Mouse (Mus musculus) testis, postnatal 14 days (tissue): ENCODE results near the gene Lhx9.

Experiments
- DNase-seq: peaks from one replicate; pipeline ENCODE4 v3.0.0; 2021; ENCODE audit warnings: low spot score

The Lhx9 gene

DNA sequence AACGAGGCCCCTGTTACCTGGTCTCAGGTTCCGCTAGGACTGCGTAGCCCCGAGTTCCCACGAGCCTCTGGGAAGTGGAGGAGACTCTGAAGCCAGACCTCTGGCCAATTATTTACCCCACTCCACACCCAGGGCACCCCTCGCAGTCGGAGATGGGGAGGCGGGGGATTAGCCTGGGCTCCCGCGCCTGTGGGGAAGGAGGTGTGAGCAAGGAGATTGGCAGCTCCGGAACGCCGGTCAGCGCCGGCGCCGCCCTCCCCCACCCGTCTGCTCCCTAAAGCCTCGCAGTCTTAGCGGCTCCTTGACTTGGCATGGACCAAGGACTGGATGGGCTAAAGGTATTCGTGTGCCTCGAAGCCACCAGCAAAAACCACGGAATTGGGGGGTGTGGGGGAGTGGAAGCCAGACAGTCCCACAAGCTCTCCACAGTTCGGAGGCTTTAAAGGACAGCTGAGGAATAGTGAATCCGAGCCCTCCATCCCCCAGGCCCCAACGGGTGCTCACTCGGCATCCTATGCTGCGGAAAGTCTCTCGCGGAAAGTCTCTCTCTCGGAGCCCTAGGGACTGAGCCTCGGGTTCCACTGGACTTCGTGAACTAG, at the start of gene Lhx9:
Gene Lhx9, minus strand, starts transcription at position 67 of the 599 bp plus-strand sequence.
- no peak for DNase-seq

DNA sequence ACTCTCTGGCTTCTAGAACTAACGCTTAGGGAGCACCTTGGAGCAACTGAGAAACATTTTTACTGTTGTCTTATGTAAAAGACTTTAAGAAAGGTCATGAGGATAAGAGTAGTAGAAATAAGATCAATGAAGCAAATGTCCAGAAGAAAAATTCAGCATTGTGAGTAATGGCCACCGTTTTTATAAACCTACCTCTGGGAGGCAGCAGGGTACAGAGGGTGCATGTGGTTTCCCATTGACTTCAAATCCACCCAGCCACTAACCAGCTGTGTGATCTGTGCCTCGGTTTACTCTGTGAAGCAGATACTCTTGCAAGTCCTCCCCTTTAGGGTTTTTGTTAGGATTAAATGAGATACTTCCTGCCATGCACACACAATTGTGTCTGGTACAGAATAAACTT, 47.7 kb upstream of the Lhx9 start:
- DNase-seq: no peak

DNA sequence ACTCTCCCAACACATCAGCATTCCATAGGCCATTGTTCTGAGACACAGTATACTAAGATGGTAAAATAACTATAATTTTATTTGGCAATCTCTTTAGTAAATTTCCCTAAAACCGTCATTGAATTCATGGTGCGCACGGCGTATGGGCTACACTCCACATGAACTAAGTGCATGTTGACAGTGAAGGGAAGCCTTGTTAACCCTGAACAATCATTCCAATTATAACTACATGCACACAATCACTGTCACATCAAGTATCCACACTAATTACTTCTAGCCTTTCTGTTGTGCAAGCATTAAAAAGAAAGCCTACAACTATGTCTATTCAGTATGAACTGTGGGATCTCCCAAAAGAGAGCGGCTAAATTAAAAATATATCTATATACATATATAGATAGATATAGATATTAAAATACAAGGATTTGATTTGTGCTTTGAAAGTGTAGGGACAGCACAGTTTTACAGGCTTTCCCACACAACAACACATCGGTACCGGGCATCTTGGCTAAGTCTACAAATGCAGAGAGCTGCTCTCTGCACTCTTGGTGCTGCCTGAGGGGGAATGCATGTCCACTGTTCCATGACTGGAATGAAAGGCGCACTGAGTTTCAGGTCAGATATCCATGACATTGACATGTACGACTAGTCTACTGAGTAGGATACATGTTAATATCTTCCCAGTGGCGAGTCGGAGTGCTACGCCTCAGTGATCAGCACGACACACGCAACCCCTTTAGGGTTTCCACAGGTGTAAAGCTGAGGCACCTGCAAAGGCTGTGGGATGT, 29.3 kb upstream of the Lhx9 start:
- no peak for DNase-seq

DNA sequence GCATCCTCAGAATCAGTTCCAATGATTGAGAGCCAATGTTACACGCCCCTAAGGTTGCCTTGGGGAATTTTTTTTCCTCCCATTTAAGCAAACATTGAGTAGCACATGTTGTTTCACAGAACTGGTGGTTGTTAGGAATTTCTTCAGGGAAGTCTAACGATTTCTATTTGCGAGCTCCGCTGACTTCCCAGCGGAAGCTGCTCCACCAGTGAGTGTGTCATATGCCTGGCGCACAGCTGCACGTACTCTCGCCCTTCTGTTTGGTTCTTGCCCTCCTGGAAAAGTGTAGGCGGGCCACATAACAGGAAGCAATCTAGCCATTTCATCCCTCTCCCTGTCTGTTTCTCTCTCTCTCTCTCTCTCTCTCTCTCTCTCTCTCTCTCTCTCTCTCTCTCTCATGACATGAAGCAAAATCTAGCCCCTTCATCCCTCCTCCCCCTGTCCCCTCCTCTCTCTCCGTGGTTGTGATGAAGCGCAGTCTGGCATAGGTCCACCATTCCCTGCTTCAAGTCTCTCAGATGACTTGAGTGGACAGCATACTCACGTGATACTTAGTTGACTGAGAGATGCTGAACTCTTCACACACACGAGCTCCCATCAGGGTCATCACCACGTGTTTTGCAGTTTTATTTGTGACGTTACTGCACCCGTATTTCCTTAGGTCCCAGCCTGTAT, 28.1 kb upstream of the Lhx9 start:
- DNase-seq: no peak

DNA sequence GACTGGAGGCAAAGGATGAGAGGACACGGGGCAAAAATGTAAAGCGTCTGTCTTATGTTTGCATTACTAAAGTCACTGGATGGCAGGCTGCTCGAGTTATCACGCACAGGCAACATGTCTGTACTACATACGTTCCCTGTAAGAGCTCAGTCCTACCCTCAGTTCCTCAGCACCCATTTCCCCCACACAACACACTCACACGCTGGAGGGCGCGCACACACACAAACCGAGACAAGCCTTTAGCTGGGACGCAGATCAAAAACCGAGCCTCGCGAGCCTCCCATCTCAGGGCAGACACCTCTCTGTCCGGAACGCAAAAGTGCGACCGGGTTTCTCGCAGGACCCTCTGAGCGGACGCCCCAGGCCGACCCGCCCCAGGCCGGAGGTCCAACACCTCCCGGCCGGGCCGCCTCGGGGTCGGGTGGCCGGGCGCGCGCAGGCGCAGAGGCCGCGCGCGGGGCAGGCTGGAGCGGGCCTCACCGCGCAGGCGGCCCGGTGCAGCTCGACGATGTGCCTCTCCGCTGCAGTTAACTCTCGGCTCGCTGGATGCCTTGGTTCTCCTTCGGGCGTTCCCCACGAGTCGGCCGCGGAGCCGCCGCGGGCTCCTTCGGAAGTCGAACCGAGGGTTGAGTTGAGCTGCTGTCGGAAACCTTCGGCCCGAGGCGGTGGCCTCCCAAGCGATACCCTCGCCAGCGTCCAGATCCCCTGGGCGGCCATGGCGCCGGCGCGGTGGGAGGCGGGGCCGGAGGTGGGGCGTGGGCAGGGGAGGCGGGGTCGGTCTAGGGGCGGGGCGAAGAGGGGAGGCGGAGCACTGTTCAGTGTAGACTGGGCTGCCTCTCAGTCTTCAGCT, 7.9 kb upstream of the Lhx9 start, which contains the start of gene 2310009B15Rik:
Gene 2310009B15Rik, minus strand, starts transcription at position 752 of the 850 bp plus-strand sequence.
- peak; percentile 87 for DNase-seq

DNA sequence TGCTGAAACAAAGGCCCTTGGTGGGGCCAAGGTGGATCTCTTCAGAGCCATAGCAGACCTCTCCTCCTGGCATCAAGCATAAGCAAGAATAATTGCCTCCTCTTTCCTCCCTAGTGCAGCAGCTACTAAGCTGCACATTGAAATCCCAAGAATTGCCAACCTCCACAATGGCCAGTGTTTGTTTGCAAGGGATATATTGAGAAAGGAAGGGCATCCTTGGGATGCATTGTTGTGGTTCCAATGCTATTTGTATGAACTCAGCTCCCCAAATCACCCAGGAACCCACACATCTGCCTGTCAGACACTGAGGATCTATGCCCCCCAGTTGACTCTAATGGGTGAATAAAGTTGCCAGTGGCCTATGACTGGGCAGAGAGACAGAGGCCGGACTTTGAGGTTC, 2.4 kb upstream of the Lhx9 start:
- DNase-seq: no peak

DNA sequence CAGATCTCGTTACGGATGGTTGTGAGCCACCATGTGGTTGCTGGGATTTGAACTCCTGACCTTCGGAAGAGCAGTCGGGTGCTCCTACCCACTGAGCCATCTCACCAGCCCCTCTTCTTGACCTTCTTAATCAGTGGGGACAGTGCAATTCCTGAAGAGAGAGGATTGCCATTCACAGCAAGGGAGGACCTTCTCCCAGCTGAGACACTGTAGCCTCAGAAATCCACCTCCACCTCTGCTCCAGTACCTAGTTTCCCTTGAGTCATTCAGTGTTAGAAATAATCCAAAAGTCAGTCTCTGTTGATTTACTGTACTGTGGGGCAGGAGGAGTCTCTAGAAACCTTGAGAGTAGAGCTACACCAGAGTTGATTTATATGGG, 1.8 kb upstream of the Lhx9 start:
- no peak for DNase-seq

DNA sequence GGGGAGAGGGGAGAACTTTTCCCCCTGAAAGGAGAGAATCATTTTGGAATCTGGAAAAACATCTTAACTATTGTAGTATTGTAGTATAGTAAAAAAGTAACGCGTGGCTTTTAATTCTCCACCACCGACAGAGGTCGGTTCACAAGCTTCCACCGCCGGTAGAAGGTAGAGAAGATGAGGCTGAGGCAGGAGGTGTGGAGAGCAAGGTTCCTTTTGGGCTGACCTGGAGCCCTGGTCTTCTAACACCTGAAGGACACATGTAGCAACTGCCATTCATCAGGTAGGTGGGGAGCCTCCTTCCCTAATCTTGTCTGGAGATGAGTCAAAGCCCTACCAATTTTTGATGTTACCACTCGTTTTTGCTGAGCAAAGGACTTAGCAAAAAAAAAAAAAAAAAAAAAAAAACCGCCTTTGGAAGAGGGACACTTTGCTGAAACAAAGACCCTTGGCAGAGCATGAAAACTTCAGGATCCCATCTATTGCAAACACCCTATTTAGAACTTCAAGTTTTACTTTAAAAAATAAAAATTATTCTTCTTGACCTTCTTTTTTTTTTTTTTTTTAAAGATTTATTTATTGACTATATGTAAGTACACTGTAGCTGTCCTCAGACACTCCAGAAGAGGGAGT, 1.3 kb upstream of the Lhx9 start:
- no peak for DNase-seq

DNA sequence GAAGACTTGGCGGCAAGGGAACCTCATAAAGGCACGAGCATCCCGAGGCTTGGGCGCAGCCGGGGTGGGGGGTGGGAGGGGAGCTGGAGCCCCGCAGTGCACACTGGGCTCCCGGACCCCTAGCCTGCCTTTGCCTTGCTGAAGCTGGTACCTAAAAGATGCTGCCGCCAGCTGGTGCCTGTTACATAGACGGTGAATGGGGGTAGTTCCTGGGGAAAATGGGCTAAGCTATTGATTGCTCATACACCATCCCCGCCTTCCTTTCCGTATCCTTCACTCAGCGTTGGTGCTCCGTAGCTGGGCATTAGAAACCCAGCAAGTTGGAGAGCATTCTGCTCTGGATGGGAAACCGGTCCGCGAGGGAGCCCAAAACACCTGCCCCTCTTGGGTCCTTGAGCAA, 351 bp downstream of the Lhx9 start:
- no peak for DNase-seq

DNA sequence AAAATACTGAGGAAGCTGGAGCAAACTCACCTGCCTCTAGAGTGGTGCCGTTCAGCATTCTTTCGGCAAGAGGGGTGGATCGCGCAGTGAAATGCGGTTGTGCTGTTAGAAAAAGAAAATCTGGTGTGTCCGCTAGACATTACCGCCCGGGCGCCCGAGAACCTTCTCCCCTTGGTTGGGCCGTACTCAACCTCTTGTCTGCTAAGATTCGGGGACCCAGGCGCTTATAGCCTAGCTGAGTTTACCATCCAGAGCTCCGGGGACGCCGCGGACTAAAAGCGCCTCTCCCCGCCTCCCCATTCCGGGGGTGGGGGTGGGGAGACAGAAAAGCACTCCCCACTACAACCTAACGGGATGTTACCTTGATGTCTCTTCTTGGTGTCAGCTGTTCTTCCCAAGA, 1.2 kb downstream of the Lhx9 start:
- no peak for DNase-seq

DNA sequence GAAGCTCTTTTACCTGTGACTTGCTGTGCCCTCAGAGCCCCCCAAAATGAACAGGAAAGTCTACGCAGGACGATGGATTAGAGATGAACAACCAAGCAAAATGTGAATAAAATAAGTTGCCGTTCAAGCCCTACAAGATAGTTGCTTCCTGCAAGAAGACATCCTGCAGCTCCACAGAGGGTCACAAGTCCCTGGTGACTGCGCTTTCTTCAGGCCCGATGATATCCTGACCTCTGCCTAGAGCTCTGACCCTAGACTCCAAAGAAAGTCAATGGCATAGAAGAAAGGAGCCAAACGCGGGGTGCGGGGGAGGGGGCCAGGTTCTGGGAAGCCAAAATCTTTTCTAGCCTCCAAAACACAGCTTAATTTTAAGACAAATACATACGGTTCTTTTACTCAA, 1.8 kb downstream of the Lhx9 start:
- no peak for DNase-seq

DNA sequence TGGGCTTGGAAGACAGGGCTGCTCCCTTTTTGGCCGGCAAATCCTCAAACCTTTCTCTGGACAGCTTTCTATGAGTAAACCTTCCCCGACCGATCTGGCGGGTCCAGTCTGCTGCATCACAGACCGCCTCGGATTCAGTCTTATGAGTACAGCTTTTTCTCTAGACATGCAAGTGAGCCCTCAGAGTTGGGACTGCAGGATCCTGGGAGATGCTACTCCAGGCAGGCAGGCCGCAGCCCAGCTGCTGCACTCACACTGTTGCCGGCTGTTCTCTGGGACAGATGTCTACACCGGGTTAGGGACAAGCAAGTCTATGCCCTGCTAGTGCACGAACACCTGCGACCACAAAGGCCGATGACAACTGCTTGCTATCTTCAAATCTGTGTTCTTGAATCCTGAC, 2.2 kb downstream of the Lhx9 start:
- no peak for DNase-seq

DNA sequence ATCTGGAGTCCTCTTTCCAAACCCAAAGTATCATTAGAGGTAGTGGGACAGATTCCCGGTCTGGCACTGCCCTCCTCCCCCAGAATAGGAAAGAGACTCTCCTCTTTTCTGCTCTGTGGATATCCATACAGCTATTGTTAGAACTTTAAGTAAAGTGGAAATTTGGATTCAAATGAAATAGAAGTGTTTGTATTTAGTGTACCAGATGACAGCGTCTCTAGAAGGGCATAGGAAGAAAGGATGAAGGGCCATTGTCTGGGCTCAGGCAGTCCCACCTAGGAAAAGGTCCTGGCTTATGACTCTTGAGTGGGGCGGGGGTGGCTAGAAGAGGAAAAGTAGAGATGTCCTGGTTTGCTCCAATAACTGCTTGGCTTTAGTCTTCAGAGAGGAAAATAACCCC, 2.9 kb downstream of the Lhx9 start:
- DNase-seq: no peak

DNA sequence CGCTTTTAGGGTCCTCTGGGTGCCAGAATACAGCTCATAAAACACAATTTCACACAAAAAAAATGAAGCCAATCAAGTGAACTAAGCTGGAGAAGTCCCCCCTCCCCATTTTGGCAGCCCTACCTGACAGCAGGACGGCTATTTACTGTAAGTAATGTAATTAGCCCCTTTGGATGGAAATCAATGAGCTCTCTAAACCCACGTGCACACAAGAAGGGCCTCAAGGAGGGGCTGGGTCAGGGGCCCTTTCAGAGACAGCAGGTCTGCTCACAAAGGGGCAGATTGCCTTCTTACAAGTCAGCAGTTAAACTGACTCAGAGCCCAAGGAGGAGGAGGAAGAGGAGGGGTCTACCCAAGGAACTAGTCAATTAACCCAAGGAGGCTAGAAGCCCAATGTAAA, 4.2 kb downstream of the Lhx9 start:
- no peak for DNase-seq

DNA sequence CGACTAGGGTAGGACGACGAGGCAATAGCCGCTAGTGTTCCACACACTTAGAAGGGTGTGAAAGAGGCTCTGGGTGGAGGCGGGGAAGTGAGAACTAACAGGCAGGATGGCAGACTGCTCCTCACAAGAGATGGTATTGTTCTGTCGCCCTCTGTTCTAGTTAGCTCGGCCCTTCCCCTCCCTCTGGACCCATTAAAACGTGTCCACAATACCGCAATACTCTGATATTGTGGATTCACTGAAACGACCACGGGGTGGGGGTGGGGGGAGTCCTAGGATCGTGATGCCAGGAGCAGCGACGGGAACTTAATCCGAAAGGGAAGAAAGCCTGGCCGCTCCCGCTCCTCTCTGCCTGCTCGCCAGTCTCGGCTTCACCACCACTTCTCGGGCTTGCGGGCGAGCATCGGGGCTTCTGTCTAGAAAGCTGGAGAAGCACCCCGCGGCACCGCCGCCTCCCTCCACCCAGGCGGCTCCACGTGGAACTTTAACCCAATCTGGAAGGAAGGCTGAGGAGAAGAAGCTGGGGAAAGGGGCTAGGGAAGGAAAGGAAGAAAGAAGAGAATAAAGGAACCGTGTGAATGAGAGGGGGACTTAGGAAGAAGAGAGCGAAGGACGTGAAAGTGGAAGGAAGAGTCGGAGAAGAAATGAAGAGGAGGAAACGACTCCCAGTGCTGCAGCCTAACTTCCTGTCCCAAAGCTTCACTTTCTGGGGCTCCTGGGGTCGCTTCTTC, 4.9 kb downstream of the Lhx9 start:
- DNase-seq: no peak

DNA sequence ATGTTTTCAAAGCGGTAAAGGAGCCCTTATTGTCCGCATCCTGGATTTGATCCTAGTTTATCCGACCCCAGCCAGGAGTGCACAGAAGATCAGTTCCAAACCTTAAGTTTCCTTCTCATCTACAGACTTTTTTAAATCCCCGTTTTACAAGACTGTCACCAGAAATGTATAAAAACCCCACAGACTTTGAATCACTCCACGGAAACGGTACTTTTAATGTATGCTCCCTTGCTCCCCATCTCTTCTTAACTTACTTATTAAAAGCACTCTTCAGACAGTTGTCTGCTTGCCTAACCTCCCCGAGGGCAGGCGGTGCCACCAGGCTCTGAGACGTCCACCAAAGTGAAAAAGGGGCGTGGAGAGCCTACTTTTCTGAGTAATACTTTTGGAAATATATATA, 5.6 kb downstream of the Lhx9 start:
- DNase-seq: no peak

DNA sequence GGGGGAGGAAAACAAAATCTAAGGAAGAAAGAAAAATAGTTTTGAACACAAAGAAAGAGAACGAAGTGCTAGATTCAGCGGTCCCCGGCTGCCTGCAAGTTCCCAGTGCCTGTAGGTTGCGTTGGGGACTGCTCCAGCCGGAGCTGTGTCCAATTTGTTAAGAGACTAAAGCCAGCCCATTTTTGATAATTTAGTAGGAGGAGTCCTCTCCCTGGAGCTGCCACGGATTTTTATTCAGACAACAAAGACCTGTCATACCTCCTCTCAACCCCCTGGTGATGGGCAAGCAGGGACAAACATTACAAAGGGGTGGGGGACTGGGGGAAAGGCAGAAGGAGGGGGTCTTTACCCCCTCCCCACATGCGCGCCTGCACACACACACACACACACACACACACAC, 6.1 kb downstream of the Lhx9 start:
- DNase-seq: no peak

DNA sequence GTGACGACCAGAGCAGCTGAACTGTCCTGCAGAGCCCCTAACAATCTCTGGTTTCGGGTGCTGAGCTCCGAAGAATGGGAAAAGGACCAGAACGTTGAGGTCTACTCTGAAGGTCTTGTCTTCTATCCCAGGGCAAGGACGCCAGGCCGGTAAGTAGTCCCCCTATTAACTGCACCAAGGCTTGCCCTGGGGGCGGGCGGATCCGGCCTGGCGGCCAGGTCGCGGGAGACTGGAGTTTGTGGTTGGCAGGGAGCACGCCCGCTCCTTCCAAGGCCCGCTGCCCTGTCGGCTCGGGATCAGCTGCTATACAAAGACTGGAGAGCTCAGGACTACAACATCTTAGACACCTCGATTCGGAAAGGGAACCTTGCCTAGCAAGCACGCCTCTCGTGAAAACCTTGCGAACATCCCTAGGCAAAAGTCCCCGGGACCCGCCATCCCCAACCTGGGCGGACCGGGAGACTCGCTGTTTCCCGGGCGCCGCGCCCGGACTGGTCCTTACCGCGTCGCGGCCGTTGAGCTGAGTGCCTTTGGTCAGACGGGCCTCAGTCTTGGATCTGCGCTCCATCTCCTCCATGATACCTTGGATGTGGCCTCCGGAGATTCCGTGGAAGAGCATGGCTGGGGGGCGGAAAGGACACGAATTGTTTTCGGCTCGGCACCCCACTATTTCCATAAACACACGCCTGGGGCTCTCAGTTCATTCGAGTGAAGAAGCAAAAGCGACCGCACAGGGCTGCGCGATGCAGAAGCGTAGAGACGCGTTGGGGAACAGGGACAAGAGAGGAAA, 6.9 kb downstream of the Lhx9 start:
- DNase-seq: no peak

DNA sequence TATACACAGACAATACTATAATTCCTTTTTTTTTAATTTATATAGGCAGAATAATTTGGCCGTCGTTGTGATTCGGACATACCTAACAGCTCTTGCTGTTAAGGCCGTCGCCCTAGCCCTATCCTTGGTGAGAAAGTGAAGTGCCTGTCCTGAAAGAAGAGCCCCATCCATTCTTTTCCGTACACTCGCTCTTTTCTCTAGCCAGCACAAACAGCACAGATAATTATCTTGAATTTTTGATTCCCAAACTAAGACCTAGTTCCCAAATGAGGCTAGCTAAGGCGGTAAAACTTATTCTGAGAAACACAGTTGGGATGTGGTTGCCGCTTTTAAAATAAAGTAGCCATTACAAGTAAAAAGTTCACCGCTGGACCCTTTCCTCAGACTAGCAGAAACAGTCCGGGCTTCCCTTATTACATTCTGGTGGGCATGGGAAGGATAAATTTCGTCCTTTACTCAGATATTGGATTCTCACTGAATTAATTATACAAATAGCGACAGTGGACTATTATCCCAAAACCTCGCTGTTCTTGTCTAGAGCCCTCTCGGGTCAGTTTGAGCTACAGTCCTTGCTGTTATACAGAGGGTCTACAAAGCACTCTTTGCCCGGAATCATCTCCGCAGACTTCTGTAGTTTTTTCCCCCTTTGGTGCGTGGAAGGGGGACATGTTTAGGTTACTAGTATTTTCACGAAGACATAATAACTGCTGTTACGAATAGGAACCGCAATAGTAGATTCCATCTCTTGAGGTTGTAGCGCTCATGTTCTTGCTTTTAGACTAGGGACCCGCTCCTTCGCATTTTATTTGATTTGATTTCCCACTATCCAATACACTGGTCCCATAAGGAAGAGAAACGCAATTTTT, 7.7 kb downstream of the Lhx9 start:
- DNase-seq: no peak
